Mouse (Mus musculus): ENCODE results near the gene Siah1a.

DNA sequence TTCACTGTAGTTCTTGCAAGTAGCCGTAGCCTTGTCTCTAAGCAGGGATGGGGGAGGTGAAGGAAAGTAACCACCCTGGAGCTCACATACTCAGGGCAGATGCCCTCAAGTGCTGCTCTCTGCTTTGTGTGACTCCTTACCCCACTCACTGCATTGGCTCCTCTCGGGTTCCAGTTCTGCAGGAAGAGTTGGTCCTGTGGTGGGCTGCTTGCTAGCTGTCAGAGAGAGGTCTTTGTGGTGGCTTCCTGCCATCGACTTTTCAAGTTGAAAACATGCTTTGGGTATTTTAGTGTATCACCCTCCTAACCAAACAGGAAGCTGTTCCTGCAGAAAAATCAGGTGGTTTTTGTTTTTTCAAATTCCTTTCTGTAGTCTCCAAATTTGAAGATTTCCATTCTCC, 59.1 kb downstream of the Siah1a start:
- TF ChIP-seq POLR2A (IDR thresholded peaks at IDR 0.05; ENCODE audit: low read depth, low read length) (no peak), CTCF (conservative IDR thresholded peaks at IDR 0.05; ENCODE audit: insufficient read depth, insufficient read length, low read depth, low read length) (no peak)

All from kidney, adult 2 months (tissue).